Mouse (Mus musculus) kidney, postnatal 0 days (tissue): ENCODE results near the gene 5430427O19Rik. TPM values are rescaled to one million over a fixed set of nuclear protein-coding genes. Genes with fewer than 3 reads are reported as not detected.

Experiments used
- ATAC-seq: fragments of 200-750 bp; cut with Nextera tagmentation; replicated peaks from 2 replicates; pipeline ENCODE4 v1.8.0; 2017; ENCODE audit warnings: low read depth, moderate number of reproducible peaks, moderate TSS enrichment, moderate library complexity; ENCODE audit not compliant: low FRiP score
- DNase-seq: peaks from one replicate; pipeline ENCODE4 v3.0.0-alpha.2; 2016; ENCODE audit warnings: low spot score
- H3K27ac ChIP-seq: fragments of 300-500 bp; sonication (generic); 2 replicates; pipeline ENCODE4 v1.5.1; 2014; ENCODE audit warnings: mild to moderate bottlenecking
- H3K27me3 ChIP-seq: fragments of 300-500 bp; sonication (generic); 2 replicates; pipeline ENCODE4 v1.6.1; 2014; ENCODE audit warnings: low read length, mixed read lengths; ENCODE audit not compliant: insufficient read depth
- H3K36me3 ChIP-seq: fragments of 300-500 bp; sonication (generic); 2 replicates; pipeline ENCODE4 v1.6.1; 2014; ENCODE audit warnings: low read length, mixed read lengths; ENCODE audit not compliant: insufficient read depth
- H3K4me1 ChIP-seq: fragments of 300-500 bp; sonication (generic); replicated peaks from 2 replicates; pipeline ENCODE4 v1.6.1; 2014; ENCODE audit warnings: antibody characterized with exemption, low read length, mixed read lengths; ENCODE audit not compliant: insufficient read depth
- H3K4me2 ChIP-seq: fragments of 300-500 bp; sonication (generic); 2 replicates; pipeline ENCODE4 v1.6.1; 2014; ENCODE audit warnings: mild to moderate bottlenecking, low read length, moderate library complexity, mixed read lengths
- H3K4me3 ChIP-seq: fragments of 300-500 bp; sonication (generic); replicated peaks from 2 replicates; pipeline ENCODE4 v1.5.1; 2014; ENCODE audit warnings: low read depth, low read length
- H3K9ac ChIP-seq: fragments of 300-500 bp; sonication (generic); 2 replicates; pipeline ENCODE4 v1.6.1; 2014; ENCODE audit warnings: low read depth, low read length
- H3K9me3 ChIP-seq: fragments of 300-500 bp; sonication (generic); replicated peaks from 2 replicates; pipeline ENCODE4 v1.6.1; 2016; ENCODE audit warnings: low read length, inconsistent platforms, mixed read lengths
- CTCF ChIP-seq: IDR thresholded peaks from 2 replicates; pipeline ENCODE4 v1.5.1; 2016; ENCODE audit warnings: antibody characterized with exemption, low read depth, mild to moderate bottlenecking, moderate library complexity
- WGBS: fragments of 180-500 bp; shearing (Covaris S2); extraction: QIAGEN DNeasy Blood & Tissue Kit; methylation state at CpG from one replicate; pipeline ENCODE4 v1.1.7; 2014; 5-methylcytosine and 5-hydroxymethylcytosine counted together
- polyA plus RNA-seq: library from polyadenylated mRNA; unstranded; fragments of >200 nt; fragmentation: Nextera tagmentation; extraction: Ambion mirVana; gene quantifications from 2 replicates; pipeline ENCODE4 v1.2.1, GENCODE M21; 2015

The 5430427O19Rik gene
- polyA plus RNA-seq, 1 experiment from 2014 or later: 0.12 TPM

GRCm38 (mm10) chrX:85868079-85868478 lies 2.1 kb upstream of the 5430427O19Rik start:
- no peaks in the 10 kb centered on the region for H3K36me3 ChIP-seq
- H3K4me2 ChIP-seq: no peak overlapping the region
- DNase-seq (no peak), ATAC-seq (no peak)
- 62% methylated on average over 3 of the region's 3 CpGs for WGBS
- TF ChIP-seq CTCF: no peak
- no peaks in the 10 kb centered on the region for H3K4me1 ChIP-seq
- no peak overlapping the region for H3K4me3 ChIP-seq
- H3K9me3 ChIP-seq: no peaks in the 10 kb centered on the region
- no peaks in the 10 kb centered on the region for H3K27me3 ChIP-seq
- H3K27ac ChIP-seq: no peak overlapping the region
- no peak overlapping the region for H3K9ac ChIP-seq

- H3K27me3 ChIP-seq: no peaks in the 10 kb centered on the region
- no peaks in the 10 kb centered on the region for H3K36me3 ChIP-seq
- H3K4me1 ChIP-seq: no peaks in the 10 kb centered on the region
- no peak overlapping the region for H3K4me3 ChIP-seq
- no peak for ATAC-seq
- no peak for DNase-seq
- WGBS: 90% methylated on average over 11 of the region's 11 CpGs
- TF ChIP-seq CTCF: no peak
- H3K9me3 ChIP-seq: no peaks in the 10 kb centered on the region
- no peak overlapping the region for H3K4me2 ChIP-seq
- H3K27ac ChIP-seq: no peak overlapping the region
- H3K9ac ChIP-seq: no peak overlapping the region
Observed at GRCm38 (mm10) chrX:85871371-85872056, 1.4 kb downstream of the 5430427O19Rik start.

GRCm38 (mm10) chrX:85874367-85874766 lies 4.2 kb downstream of the 5430427O19Rik start:
- no peaks in the 10 kb centered on the region for H3K27me3 ChIP-seq
- no peak overlapping the region for H3K4me2 ChIP-seq
- WGBS: 87% methylated on average over 4 of the region's 4 CpGs
- no peaks in the 10 kb centered on the region for H3K9me3 ChIP-seq
- TF ChIP-seq CTCF: no peak
- no peak for DNase-seq
- H3K27ac ChIP-seq: no peak overlapping the region
- ATAC-seq: no peak
- no peaks in the 10 kb centered on the region for H3K36me3 ChIP-seq
- H3K4me1 ChIP-seq: no peaks in the 10 kb centered on the region
- no peak overlapping the region for H3K4me3 ChIP-seq
- no peak overlapping the region for H3K9ac ChIP-seq

- no peak overlapping the region for H3K4me2 ChIP-seq
- H3K27me3 ChIP-seq: no peaks in the 10 kb centered on the region
- no peak for DNase-seq
- no peak overlapping the region for H3K4me3 ChIP-seq
- H3K9ac ChIP-seq: no peak overlapping the region
- H3K27ac ChIP-seq: no peak overlapping the region
- no peak; the same call in 1 of the 2 replicates for ATAC-seq
- H3K4me1 ChIP-seq: no peaks in the 10 kb centered on the region
- TF ChIP-seq CTCF: no peak
- H3K36me3 ChIP-seq: no peaks in the 10 kb centered on the region
- no peaks in the 10 kb centered on the region for H3K9me3 ChIP-seq
Observed at GRCm38 (mm10) chrX:85875951-85876350, 5.8 kb downstream of the 5430427O19Rik start.

GRCm38 (mm10) chrX:85877747-85878146 lies 7.6 kb downstream of the 5430427O19Rik start:
- Histone ChIP-seq H3K9ac (no peak overlapping the region), H3K27me3 (no peaks in the 10 kb centered on the region), H3K4me3 (no peak overlapping the region), H3K9me3 (no peaks in the 10 kb centered on the region), H3K4me1 (no peaks in the 10 kb centered on the region), H3K4me2 (no peak overlapping the region), H3K27ac (no peak overlapping the region), H3K36me3 (no peaks in the 10 kb centered on the region)
- ATAC-seq (no peak), DNase-seq (no peak)
- WGBS: 68% methylated on average over 2 of the region's 2 CpGs
- TF ChIP-seq CTCF: no peak

GRCm38 (mm10) chrX:85878293-85878692 lies 8.1 kb downstream of the 5430427O19Rik start:
- DNase-seq (no peak), ATAC-seq (no peak)
- no peak overlapping the region for H3K4me2 ChIP-seq
- no peaks in the 10 kb centered on the region for H3K9me3 ChIP-seq
- H3K4me1 ChIP-seq: no peaks in the 10 kb centered on the region
- H3K27ac ChIP-seq: no peak overlapping the region
- no peak overlapping the region for H3K9ac ChIP-seq
- TF ChIP-seq CTCF: no peak
- no peak overlapping the region for H3K4me3 ChIP-seq
- H3K36me3 ChIP-seq: no peaks in the 10 kb centered on the region
- H3K27me3 ChIP-seq: no peaks in the 10 kb centered on the region
